Mouse (Mus musculus) small intestine, adult 2 months (tissue): ENCODE measurements around the gene Cd3eap.

Source experiments
- CTCF ChIP-seq: fragments of 200-500 bp; IDR thresholded peaks from 2 replicates; pipeline ENCODE4 v1.5.1; 2012; ENCODE audit warnings: low read depth, mild to moderate bottlenecking, control low read depth, inconsistent platforms, low read length, moderate library complexity, mixed read lengths; ENCODE audit not compliant: insufficient replicate concordance, insufficient read length; ENCODE audit errors: extremely low read depth
- POLR2A ChIP-seq: fragments of 200-500 bp; IDR thresholded peaks from 2 replicates; pipeline ENCODE4 v1.6.1; 2012; ENCODE audit warnings: low read depth, mild to moderate bottlenecking, control low read depth, inconsistent platforms, low read length, moderate library complexity

GRCm38 (mm10) chr7:19344938-19345471 is 14.3 kb downstream of the Cd3eap start:
- TF ChIP-seq CTCF (no peak), POLR2A (no peak)
